Mouse (Mus musculus): ENCODE measurements around the gene Olfr285.

Olfr285 gene

DNA sequence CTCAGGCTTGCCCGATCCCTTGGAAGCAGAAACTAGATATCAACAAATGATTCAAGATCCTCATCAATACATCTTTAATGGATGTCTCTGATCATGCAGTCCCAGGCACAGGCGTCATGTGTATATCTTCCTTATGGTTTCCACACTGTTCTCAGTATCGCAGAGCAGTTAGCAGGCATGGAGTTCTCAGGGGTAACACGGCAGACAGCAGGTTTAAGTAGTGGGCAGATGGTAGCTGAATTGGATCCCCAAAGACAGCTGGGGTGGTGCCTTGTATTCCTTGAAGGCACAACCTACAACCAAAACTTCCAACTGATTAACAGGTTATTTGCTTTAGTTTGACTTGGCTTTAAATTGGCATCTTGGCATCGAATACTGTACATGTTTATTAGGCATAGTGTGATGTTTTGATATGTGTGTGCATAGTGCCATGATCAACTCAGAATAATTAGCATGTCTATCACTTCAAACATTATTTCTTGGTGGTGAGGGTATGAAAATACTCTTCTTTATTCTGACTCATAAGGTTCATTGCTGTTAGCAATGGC is at the start of gene Olfr285:
Gene Olfr285 (minus strand): TSS at position 177 of the 548 bp plus-strand sequence.
- no peak for DNase-seq (ENCODE audit: low read depth, low spot score)

DNA sequence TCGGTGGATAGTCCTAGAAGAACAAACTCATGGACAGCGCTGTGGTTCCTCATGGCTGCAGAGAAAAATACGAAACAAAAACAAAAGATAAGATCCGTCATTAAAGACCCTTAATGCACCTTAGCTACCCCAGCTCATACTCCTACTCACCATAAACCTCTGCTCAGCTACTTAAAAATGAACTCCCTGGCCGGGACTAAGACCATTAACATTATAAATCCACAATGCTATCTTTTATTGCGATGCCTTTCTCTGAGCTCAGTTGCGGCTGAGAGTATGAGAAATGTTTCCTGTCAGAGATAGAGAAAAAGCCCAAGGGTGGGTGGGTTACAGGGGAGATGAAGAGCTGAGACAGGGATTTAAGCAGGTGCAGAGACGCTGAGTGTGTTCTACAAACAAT is 23.7 kb upstream of the Olfr285 start, which contains the start of gene Olfr284:
Gene Olfr284 (minus strand): TSS at position 101 of the 400 bp plus-strand sequence.
- no peak for DNase-seq (ENCODE audit: low read depth, low spot score)

GRCm38 (mm10) chr15:98315703-98316102 is 1.4 kb downstream of the Olfr285 start:
- DNase-seq (ENCODE audit: low read depth, low spot score): no peak

DNA sequence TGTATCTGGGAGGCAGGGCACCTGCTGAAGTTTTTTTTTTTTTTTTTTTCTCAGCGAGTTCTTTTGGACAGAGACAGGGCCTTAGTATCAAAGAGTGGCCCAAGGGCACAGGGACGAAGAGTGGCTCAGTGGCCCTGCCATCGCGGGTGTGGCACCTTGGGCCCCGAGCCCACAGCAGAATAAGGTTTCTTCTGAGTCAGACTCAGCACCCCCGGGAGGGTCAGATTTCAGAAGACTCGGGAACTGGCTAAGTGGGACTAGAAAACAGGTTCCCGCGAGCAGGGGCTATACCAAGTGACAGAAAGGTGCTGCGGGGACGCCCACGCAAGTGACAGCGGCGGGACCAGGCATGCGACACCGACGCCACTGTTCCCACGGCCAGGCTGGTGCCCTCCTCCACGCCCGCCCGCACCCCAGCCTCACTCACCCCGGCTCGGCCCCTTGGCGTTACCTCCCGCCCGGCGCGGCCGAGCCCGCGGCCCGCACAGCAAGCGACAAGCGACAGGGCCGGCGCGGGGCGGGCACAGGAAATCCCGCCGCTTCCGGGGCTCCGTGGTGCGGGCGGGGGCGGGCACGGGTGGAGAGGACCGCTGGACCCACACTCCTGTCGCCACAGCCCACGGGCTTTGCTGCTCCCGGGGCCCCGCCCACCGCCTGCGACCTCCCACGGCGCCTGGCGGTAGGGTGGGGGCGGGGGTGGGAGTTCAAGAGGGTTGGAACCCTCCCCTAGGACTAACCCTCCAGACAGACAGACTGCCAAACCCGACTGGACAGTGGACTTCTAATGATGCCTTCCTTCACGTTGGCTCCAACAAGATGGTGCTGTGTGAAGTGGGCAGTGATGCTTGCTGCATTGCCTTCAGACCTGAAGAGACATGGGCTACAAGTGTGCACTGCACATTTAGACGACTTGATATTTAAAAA is 21.3 kb downstream of the Olfr285 start, which contains the start of gene Zfp641:
Gene Zfp641 (minus strand): TSS at position 534 of the 924 bp plus-strand sequence.
- DNase-seq (ENCODE audit: low read depth, low spot score): peak; percentile 64

GRCm38 (mm10) chr15:98293651-98294050 is 23.5 kb downstream of the Olfr285 start:
- no peak for DNase-seq (ENCODE audit: low read depth, low spot score)

- peak; percentile 45 for DNase-seq (ENCODE audit: low read depth, low spot score)
These were observed 28.6 kb downstream of the Olfr285 start for GRCm38 (mm10) chr15:98288566-98288965.

GRCm38 (mm10) chr15:98286418-98286817 is 30.7 kb downstream of the Olfr285 start:
- peak; percentile 70 for DNase-seq (ENCODE audit: low read depth, low spot score)

Data from brain, adult 2 months (tissue).